Mouse (Mus musculus): ENCODE measurements at regions not wholly inside any gene's neighbourhood (a gene's known extent, or its start where the extent isn't known, plus 50 kb on each side); places are given as distances from the start of the nearest gene placed in this dataset.

- no peak for TF ChIP-seq ZNF384 (IDR thresholded peaks at IDR 0.05; ENCODE audit: low read depth, low read length)
- TF ChIP-seq MAFK (IDR thresholded peaks at IDR 0.05; ENCODE audit: insufficient read depth, low read depth, low read length): no peak
Measured at GRCm38 (mm10) chr16:53266116-53266515, 812.2 kb upstream of the Alcam start.

All from ES-E14 (cell line).